Mouse (Mus musculus) liver, adult 2 months (tissue): ENCODE measurements around the gene Fry.

Experiments
- CTCF ChIP-seq: fragments of 200-500 bp; IDR thresholded peaks from 2 replicates; pipeline ENCODE4 v1.5.1; 2011; ENCODE audit warnings: low read depth, low read length, control low read depth
- POLR2A ChIP-seq: fragments of 200-500 bp; IDR thresholded peaks from 2 replicates; pipeline ENCODE4 v1.6.1; 2011; ENCODE audit warnings: low read length, control low read depth; ENCODE audit not compliant: insufficient read depth; ENCODE audit errors: extremely low read depth

DNA sequence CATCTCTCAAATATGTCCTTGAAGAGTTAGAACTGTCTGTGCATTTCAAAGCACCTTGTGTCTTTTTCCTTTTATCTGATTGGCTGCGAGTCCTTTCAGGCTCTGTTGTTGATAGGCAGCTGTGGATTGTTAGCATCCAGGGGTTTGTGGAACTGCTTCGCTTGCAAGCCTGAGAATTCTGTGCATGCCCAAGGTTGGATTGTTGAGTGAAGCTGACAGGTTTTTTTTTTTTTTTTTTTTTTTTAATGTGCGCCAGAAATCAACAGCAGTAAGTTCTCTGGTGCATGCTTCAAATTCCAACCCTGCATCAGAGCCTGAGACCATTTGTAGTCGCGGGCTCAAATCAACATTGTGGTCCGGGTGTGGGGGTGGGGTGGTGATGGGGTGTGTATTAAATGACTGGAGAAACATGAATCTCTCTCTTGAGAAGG, 78.5 kb downstream of the Fry start:
- TF ChIP-seq CTCF: no peak
- TF ChIP-seq POLR2A: no peak
